Mouse (Mus musculus) MEL (cell line): Measurements from ENCODE around the gene Adarb1.

Source experiments
- CTCF ChIP-seq, 3 experiments: IDR thresholded peaks in 2 of 3; conservative IDR thresholded peaks in 1 of 3; 2 replicates each; pipeline ENCODE4 v1.5.1; 2011 to 2012; ENCODE audit warnings: low read length in 3 of 3, low read depth in 2 of 3, mild to moderate bottlenecking in 2 of 3, improper control_type of control experiment in 1 of 3, inconsistent platforms in 1 of 3, mixed read lengths in 1 of 3, moderate library complexity in 1 of 3; ENCODE audit not compliant: control insufficient read depth in 1 of 3, insufficient read depth in 1 of 3, poor library complexity in 1 of 3, severe bottlenecking in 1 of 3
- EP300 ChIP-seq, 2 experiments: IDR thresholded peaks; 2 replicates each; pipeline ENCODE4 v1.6.1; 2011; ENCODE audit warnings: improper control_type of control experiment in 2 of 2, low read length in 2 of 2, low read depth in 1 of 2, mild to moderate bottlenecking in 1 of 2
- ETS1 ChIP-seq: IDR thresholded peaks from 2 replicates; pipeline ENCODE4 v1.6.1; 2012; ENCODE audit warnings: low read depth, mild to moderate bottlenecking, inconsistent platforms, low read length, improper control_type of control experiment, moderate library complexity
- POLR2A ChIP-seq, 2 experiments: IDR thresholded peaks; 2 replicates each; pipeline ENCODE4 v1.6.1; 2011 to 2012; ENCODE audit warnings: low read length in 2 of 2, mild to moderate bottlenecking in 2 of 2, control low read depth in 1 of 2, improper control_type of control experiment in 1 of 2, low read depth in 1 of 2, moderate library complexity in 1 of 2; ENCODE audit not compliant: control insufficient read depth in 1 of 2, insufficient read depth in 1 of 2, poor library complexity in 1 of 2
- TCF12 ChIP-seq: IDR thresholded peaks from 2 replicates; pipeline ENCODE4 v1.6.1; 2014; ENCODE audit warnings: low read depth, mild to moderate bottlenecking, inconsistent platforms, low read length, improper control_type of control experiment, moderate library complexity
- ZNF384 ChIP-seq: IDR thresholded peaks from 2 replicates; pipeline ENCODE4 v1.6.1; 2012; ENCODE audit warnings: low read depth, mild to moderate bottlenecking, inconsistent platforms, low read length, improper control_type of control experiment

DNA sequence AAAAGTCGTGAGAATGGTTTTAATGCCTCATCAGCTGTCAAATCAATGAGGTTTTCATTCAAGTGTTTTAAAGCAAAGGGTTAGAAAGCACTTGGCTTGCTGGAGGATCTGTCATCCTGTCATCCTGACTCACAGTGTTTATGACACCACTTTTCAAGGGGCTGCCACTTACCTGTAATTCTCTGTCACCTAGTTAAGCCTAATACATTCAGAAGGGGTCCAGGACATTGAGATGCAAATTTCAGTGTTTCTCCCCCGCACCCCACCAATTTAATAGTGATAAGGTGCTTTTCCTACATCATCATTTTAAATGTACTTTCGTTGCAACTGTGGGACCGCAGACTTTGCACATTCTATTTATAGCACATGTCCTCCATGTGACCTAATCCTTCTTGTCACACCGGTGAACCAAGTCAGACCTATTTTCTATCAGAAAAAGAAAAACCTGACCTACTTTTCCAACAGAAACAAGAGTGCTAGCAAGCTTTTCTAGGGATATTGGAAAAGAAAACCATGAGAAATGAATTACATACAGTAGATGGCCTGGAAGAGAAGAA lies 129.4 kb downstream of the Adarb1 start:
- TF ChIP-seq CTCF (IDR thresholded peaks at IDR 0.05 in 2 of 3, conservative IDR thresholded peaks at IDR 0.05 in 1 of 3; ENCODE audit: control insufficient read depth in 1 of 3, insufficient read depth in 1 of 3, low read depth in 2 of 3, low read length in 3 of 3, poor library complexity in 1 of 3, severe bottlenecking in 1 of 3), result no peak
- TF ChIP-seq TCF12, result no peak
- TF ChIP-seq POLR2A (IDR thresholded peaks at IDR 0.05; ENCODE audit: control insufficient read depth in 1 of 2, insufficient read depth in 1 of 2, low read depth in 1 of 2, low read length in 2 of 2, poor library complexity in 1 of 2), result no peak
- no peak for TF ChIP-seq ETS1
- TF ChIP-seq EP300 (IDR thresholded peaks at IDR 0.05; ENCODE audit: low read depth in 1 of 2, low read length in 2 of 2), result no peak
- TF ChIP-seq ZNF384, result no peak
